Mouse (Mus musculus) heart, embryonic 13.5 days (tissue): ENCODE data around the gene Kazn. TPM values are rescaled to one million over a fixed set of nuclear protein-coding genes. Genes with fewer than 3 reads are reported as not detected.

ENCODE experiments used
- ATAC-seq: fragments of 200-750 bp; cut with Nextera tagmentation; 2 replicates; pipeline ENCODE4 v1.8.0; 2017; ENCODE audit warnings: moderate TSS enrichment; ENCODE audit not compliant: insufficient number of reproducible peaks, low FRiP score, low TSS enrichment; ENCODE audit errors: extremely low read depth
- H3K27ac ChIP-seq: fragments of 300-500 bp; sonication (generic); replicated peaks from 2 replicates; pipeline ENCODE4 v1.5.1; 2015; ENCODE audit warnings: moderate library complexity, mild to moderate bottlenecking, inconsistent platforms
- H3K27me3 ChIP-seq: fragments of 300-500 bp; sonication (generic); replicated peaks from 2 replicates; pipeline ENCODE4 v1.6.1; 2015; ENCODE audit warnings: mild to moderate bottlenecking, inconsistent platforms
- H3K36me3 ChIP-seq: fragments of 300-500 bp; sonication (generic); 2 replicates; pipeline ENCODE4 v1.6.1; 2015; ENCODE audit warnings: mild to moderate bottlenecking, inconsistent platforms
- H3K4me1 ChIP-seq: fragments of 300-500 bp; sonication (generic); 2 replicates; pipeline ENCODE4 v1.6.1; 2015; ENCODE audit warnings: inconsistent platforms
- H3K4me2 ChIP-seq: fragments of 300-500 bp; sonication (generic); 2 replicates; pipeline ENCODE4 v1.6.1; 2015; ENCODE audit warnings: inconsistent platforms, mild to moderate bottlenecking, moderate library complexity
- H3K4me3 ChIP-seq: fragments of 300-500 bp; sonication (generic); 2 replicates; pipeline ENCODE4 v1.5.1; 2015; ENCODE audit warnings: moderate library complexity, mild to moderate bottlenecking, inconsistent platforms
- H3K9ac ChIP-seq: fragments of 300-500 bp; sonication (generic); 2 replicates; pipeline ENCODE4 v1.6.1; 2015; ENCODE audit warnings: inconsistent platforms, mild to moderate bottlenecking, moderate library complexity
- H3K9me3 ChIP-seq: fragments of 300-500 bp; sonication (generic); 2 replicates; pipeline ENCODE4 v1.6.1; 2016; ENCODE audit warnings: inconsistent platforms
- WGBS: fragments of 180-500 bp; shearing (Covaris S2); methylation state at CpG from one replicate; pipeline ENCODE4 v1.1.7; 2015; ENCODE audit warnings: mixed read lengths; 5-methylcytosine and 5-hydroxymethylcytosine counted together
- polyA plus RNA-seq: library from polyadenylated mRNA; unstranded; fragments of >200 nt; fragmentation: Nextera tagmentation; extraction: Ambion mirVana; gene quantifications from 2 replicates; pipeline ENCODE4 v1.2.1, GENCODE M21; 2015

Kazn gene
- polyA plus RNA-seq, 1 experiment from 2014 or later, result 5.8 TPM

DNA sequence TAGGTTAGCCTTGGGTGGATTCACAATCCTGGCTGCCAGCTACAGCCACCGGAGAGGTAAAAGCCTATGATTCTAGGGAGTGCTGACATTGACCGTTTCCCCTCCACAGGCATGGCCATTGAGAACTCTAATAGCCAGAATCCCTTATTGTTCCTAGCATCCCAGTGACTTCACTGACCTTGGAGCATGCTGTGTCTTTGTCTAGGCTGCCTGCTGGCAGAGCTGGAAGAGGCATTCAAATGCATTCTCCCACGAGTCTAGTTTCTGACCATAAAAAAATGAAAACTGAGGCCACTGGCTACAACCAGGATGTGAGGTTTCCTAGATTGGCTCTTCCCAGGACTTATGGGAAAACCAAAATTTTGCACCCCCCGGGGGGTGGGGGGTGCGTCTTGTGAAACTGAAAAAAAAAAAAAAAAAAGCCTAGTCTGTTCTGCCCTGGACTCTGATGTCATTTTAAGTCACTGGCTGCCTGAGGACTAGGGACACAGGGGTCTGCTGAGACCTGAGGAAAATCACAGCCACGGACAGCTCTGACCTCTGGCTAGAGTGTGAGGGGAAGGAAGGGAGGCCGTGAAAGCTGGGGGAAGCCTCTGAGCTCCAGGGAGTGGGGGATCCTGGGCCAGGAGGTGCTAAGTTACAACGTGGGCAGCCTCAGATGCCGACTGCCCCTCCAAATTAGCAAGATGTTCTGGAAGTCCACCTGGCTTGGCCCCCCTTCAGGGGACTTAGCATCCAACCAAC lies 100.7 kb downstream of the Kazn start:
- 37% methylated on average over 9 of the region's 9 CpGs for WGBS
- ATAC-seq, result no peak
- Histone ChIP-seq H3K4me1 (peaks cover 12% of the 10 kb centered on the region), H3K4me3 (no peak overlapping the region), H3K9ac (peak overlapping the region; percentile 64), H3K9me3 (no peaks in the 10 kb centered on the region), H3K4me2 (no peak overlapping the region), H3K27me3 (no peaks in the 10 kb centered on the region), H3K36me3 (peaks cover 14% of the 10 kb centered on the region), H3K27ac (peak overlapping the region; percentile 64)

DNA sequence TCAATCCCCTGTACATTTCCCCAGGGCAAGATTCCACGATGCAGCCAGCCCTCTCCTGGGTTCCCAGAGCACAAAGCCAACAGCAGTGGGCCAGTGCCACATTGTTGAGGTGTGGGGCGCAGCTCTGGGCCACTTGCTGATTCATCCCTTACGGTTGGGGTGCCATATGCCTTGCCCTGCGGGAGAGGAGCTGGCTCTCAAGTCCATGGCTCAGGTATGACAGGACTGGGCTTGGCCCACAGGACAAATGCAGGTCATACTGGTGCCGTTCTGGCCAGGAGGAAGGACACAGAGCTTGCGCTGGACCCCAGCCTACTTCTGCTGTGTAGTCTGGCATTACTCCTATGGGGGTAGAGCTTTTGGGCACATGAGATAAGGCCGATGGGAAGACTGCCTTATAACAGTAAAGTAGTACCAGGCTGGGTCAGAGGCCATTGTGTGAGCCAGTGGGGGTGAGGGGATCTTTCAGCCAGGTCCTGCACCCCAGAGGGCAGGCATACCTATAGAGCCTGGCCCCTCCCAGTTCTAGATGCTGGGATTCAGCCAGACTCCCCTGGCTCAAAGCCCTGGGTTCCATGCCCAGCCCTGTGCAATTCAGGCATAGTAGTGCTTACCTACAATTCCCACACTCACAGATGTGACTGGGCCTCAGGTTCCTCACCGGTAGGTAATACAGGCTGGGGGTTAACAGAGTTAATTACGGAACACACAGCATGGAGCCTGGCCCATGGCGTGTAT lies 102.3 kb downstream of the Kazn start:
- 89% methylated on average over 10 of the region's 10 CpGs for WGBS
- Histone ChIP-seq H3K27ac (no peak overlapping the region), H3K4me3 (no peak overlapping the region), H3K4me2 (no peak overlapping the region), H3K4me1 (peaks cover 12% of the 10 kb centered on the region), H3K9ac (no peak overlapping the region), H3K27me3 (no peaks in the 10 kb centered on the region), H3K36me3 (peaks cover 6% of the 10 kb centered on the region; the same call in 1 of the 2 replicates), H3K9me3 (no peaks in the 10 kb centered on the region)
- no peak for ATAC-seq

DNA sequence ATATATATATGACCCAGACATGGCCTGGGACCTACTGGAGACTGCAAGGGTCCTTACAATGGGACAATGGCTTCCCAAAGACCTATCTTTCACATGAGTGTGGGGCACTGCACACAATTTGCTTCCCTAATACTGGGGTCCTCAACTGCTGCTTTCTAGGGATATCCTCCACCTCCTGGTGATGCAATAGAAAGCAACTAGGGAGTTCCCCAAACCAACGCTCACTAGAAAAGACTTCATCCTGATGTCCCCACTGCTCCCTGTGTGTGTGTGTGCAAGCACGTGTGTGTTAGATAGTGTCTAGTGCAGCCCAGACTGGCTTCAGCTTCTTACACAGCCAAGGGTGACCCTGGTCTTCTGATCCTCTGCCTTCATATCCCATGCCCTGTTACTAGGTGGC lies 103.7 kb downstream of the Kazn start:
- no peak overlapping the region for H3K4me3 ChIP-seq
- peaks cover 13% of the 10 kb centered on the region for H3K4me1 ChIP-seq
- no peaks in the 10 kb centered on the region for H3K27me3 ChIP-seq
- WGBS, result 91% methylated on average over 2 of the region's 2 CpGs
- no peak for ATAC-seq
- no peaks in the 10 kb centered on the region for H3K9me3 ChIP-seq
- H3K36me3 ChIP-seq, result no peaks in the 10 kb centered on the region
- no peak overlapping the region for H3K9ac ChIP-seq
- no peak overlapping the region for H3K4me2 ChIP-seq
- no peak overlapping the region for H3K27ac ChIP-seq

DNA sequence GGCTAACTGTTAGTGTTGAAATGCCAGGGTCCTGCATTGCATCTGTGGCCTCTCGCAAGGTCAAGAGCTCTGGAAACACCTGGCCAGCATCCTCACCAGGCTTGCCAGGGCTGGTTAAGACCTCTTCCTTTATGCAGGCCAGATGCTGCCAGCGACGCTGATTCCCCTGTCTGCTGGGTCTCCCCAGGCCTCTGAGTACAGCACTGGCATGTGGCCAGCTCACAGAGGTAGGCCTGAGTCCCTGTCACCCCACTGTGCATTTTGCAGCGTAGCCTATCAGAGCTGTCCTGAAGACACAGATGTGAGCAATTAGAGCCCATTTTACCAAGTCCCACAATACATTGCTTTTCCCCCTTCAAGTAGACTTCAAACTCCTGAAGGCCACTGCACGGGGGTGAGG lies 109.0 kb downstream of the Kazn start:
- Histone ChIP-seq H3K9ac (0 out of 2 replicates have a peak overlapping the region, but pooled peaks have one; percentile 12), H3K9me3 (no peaks in the 10 kb centered on the region), H3K27me3 (no peaks in the 10 kb centered on the region), H3K4me2 (no peak overlapping the region), H3K4me1 (peaks cover 48% of the 10 kb centered on the region), H3K27ac (peak overlapping the region; percentile 33; the same call in 1 of the 2 replicates), H3K36me3 (no peaks in the 10 kb centered on the region), H3K4me3 (no peak overlapping the region)
- WGBS, result 45% methylated on average over 5 of the region's 5 CpGs
- no peak for ATAC-seq

DNA sequence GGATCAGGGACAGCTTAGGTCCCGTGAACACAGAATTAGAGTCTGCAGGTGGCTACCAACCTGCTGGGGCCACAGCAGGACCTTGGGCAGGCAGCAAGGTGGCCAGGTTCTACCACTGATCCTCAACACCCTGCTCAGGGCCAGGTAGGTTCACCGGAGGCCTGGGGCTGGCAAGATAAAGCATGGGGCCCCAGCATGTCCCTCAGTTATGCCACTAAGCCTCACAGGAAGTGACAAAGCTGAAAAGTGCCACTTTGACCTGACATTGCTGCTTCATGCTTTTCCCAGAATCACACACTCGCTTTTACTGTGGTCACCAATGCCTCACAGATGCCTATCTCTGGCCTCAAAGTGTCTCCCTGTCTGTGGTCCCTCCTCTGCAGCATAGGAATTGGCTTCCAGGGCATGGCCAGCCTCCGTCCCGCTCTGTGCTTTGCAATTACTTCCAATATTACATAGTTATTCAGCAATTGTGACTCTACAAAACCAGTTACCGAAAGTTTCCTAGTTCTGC lies 111.9 kb downstream of the Kazn start:
- 56% methylated on average over 6 of the region's 6 CpGs for WGBS
- H3K4me1 ChIP-seq, result peaks cover 40% of the 10 kb centered on the region
- ATAC-seq, result no peak
- peak overlapping the region; percentile 74 for H3K9ac ChIP-seq
- peak overlapping the region; percentile 42 for H3K4me2 ChIP-seq
- H3K27ac ChIP-seq, result peak overlapping the region; percentile 98
- H3K4me3 ChIP-seq, result peak overlapping the region; percentile 11; the same call in 1 of the 2 replicates
- no peaks in the 10 kb centered on the region for H3K9me3 ChIP-seq
- no peaks in the 10 kb centered on the region for H3K36me3 ChIP-seq
- no peaks in the 10 kb centered on the region for H3K27me3 ChIP-seq

DNA sequence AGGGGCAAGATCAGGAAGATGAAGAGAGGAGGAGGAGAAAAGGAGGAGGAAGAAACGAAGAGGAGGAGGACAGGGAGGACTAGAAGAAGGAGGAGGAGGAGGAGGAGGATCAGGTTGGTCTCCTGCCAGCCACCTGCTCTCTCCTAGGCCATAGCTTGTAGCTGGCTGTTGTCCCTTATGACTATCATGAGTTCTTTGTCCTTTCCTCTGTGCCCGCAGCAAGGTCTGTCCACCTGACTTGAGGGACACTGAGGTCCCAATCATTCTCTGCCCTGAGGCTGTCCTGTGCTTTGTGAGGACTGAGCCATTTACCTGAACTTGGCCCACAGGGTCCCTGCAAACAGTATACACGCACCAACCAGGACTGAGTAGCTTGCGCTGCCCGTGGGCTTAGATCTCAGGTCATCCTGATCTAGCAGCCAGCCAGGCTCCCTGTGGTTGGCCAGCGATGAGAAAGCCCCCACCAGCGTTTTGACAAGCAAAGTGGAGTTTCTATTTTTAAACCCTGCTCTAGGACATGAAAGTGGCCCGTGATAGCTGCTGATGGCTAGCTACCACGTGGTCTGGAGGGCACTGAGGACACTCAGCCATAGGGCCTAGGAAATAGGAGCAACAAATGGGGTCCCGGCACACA lies 112.4 kb downstream of the Kazn start:
- 22% methylated on average over 10 of the region's 10 CpGs for WGBS
- peak overlapping the region; percentile 11; the same call in 1 of the 2 replicates for H3K4me3 ChIP-seq
- peak overlapping the region; percentile 74 for H3K9ac ChIP-seq
- no peaks in the 10 kb centered on the region for H3K27me3 ChIP-seq
- no peaks in the 10 kb centered on the region for H3K9me3 ChIP-seq
- peak overlapping the region; percentile 98 for H3K27ac ChIP-seq
- H3K4me2 ChIP-seq, result peak overlapping the region; percentile 46
- no peaks in the 10 kb centered on the region for H3K36me3 ChIP-seq
- H3K4me1 ChIP-seq, result peaks cover 40% of the 10 kb centered on the region
- ATAC-seq, result peak; percentile 23; the same call in 1 of the 2 replicates

DNA sequence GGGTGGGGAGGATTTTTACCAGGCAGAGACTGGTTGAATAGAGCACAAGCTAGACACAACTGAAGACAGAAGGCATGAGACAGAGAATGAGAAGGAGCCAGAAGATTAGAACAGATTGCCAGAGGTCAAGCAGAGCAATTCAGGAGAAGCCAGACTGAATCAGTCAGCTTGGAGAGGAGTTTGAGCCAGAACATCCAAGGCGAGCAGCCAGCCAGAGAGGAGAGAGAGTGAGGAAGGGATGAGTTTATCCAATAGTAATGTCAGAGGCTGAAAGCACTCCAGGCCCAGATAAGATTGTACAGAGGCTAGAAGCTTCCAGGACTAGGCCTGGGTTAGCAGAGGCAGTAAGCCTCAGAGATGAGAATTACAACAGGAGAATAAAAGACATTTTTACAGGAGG lies 118.0 kb downstream of the Kazn start:
- Histone ChIP-seq H3K9me3 (no peaks in the 10 kb centered on the region), H3K27me3 (no peaks in the 10 kb centered on the region), H3K4me2 (no peak overlapping the region), H3K9ac (0 out of 2 replicates have a peak overlapping the region, but pooled peaks have one; percentile 40), H3K4me1 (peaks cover 25% of the 10 kb centered on the region), H3K36me3 (no peaks in the 10 kb centered on the region), H3K27ac (peak overlapping the region; percentile 61), H3K4me3 (no peak overlapping the region)
- no peak for ATAC-seq
- 22% methylated on average over 1 of the region's 1 CpGs for WGBS

DNA sequence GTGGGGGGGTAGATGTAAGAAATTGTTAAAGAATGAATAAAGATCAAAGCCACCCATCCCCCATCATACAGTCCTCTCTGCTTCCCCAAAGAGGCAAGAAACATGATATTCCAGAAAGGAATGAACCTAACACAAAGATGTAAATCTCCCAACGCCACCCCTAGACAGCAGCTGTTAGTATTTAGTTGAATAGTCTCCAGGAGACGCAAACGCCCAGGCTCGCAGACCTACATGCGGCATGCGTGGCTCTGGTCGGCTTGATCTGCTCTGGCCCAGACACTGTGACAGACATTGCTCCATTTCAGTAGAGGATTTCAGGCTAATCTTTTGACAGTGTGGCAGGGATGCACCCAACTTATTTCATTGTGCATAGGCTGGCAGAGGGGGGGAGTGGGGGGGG lies 120.7 kb downstream of the Kazn start:
- no peak overlapping the region for H3K9ac ChIP-seq
- no peak for ATAC-seq
- H3K27me3 ChIP-seq, result peaks cover 10% of the 10 kb centered on the region; the same call in 1 of the 2 replicates
- H3K4me3 ChIP-seq, result no peak overlapping the region
- H3K9me3 ChIP-seq, result no peaks in the 10 kb centered on the region
- no peak overlapping the region for H3K27ac ChIP-seq
- 65% methylated on average over 7 of the region's 7 CpGs for WGBS
- H3K4me1 ChIP-seq, result peaks cover 15% of the 10 kb centered on the region
- H3K36me3 ChIP-seq, result no peaks in the 10 kb centered on the region
- H3K4me2 ChIP-seq, result no peak overlapping the region

DNA sequence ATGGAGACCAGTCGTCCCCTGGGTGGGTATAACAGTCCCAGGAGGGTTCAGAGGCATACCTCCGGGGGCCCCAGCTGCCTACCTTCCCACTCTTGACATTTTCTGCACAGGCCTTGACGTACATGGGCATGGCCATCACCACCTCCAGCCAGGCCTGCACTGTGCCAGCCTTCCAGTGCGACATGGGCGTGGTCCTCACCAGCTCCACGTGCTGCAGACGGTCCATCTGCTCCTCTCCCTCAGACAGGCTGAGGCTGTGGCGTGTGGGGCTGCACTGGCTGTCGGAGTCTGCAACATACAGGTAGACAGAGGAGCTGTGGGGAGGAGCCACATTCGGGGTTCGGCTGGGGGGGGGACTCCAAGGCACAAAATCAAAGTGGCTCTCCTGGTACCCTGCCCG lies 121.2 kb downstream of the Kazn start:
- H3K27me3 ChIP-seq, result peaks cover 10% of the 10 kb centered on the region; the same call in 1 of the 2 replicates
- no peak overlapping the region for H3K27ac ChIP-seq
- H3K9me3 ChIP-seq, result no peaks in the 10 kb centered on the region
- ATAC-seq, result no peak
- H3K9ac ChIP-seq, result no peak overlapping the region
- peaks cover 15% of the 10 kb centered on the region for H3K4me1 ChIP-seq
- H3K4me3 ChIP-seq, result no peak overlapping the region
- no peak overlapping the region for H3K4me2 ChIP-seq
- WGBS, result 79% methylated on average over 12 of the region's 12 CpGs
- H3K36me3 ChIP-seq, result no peaks in the 10 kb centered on the region

DNA sequence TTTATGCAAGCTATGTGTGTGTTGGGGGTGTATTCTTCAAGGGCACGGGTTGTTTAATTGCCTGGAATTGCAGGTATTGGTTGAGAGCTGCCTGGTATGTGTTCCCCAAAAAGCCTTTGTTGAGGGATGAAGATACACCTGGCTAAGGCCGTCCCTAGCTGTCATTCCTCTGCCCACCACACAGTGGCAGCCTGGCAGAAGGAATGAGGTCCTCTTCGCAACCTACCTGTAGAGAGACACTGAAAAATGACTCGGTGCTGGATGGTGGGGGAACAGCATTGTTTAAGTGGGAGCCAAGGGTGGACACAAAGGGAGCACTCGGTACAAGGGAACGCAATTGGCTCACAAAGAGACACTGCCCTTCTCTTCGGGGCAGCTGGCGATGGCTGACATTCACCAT lies 125.9 kb downstream of the Kazn start:
- no peak for ATAC-seq
- 27% methylated on average over 8 of the region's 8 CpGs for WGBS
- no peak overlapping the region for H3K27ac ChIP-seq

DNA sequence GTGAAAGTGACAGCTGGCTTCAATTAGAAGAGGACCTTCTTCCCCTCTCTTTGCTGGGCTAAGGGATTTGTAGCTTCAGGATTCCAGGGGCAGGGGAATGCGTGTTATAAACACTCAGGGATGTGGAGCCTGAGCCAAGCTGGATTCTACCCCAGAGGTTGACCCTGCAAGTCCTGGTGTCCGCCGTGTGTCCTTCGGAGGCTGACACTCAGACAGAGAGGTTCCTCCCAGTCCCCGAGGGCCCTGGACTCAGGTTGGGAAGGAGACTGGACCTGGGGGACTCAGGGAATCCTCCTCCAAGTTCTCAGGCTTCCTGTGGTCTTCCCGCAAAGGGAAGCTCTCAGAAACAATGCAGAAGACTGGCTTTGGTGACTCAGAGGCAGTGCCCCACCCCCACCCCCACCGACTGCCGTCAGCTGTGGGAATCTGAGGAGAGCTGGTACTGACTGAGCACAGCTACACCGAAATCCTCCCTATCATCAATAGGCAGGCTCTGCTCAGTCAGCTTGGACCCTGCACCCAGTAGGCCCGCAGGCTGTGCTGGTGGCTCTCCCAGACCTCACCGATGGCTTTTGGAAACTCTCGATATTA lies 136.0 kb downstream of the Kazn start:
- no peak overlapping the region for H3K4me2 ChIP-seq
- H3K4me1 ChIP-seq, result peaks cover 17% of the 10 kb centered on the region
- no peaks in the 10 kb centered on the region for H3K9me3 ChIP-seq
- WGBS, result 39% methylated on average over 12 of the region's 12 CpGs
- no peak overlapping the region for H3K4me3 ChIP-seq
- no peak overlapping the region for H3K27ac ChIP-seq
- ATAC-seq, result no peak
- H3K36me3 ChIP-seq, result 0 out of 2 replicates have a peak, but pooled peaks cover 7% of the 10 kb centered on the region
- 0 out of 2 replicates have a peak, but pooled peaks cover 6% of the 10 kb centered on the region for H3K27me3 ChIP-seq
- H3K9ac ChIP-seq, result no peak overlapping the region

More for the DNA sequence above, 125.9 kb downstream of the Kazn start:
- H3K4me1 ChIP-seq, result no peaks in the 10 kb centered on the region; the same call in 1 of the 2 replicates
- H3K9me3 ChIP-seq, result no peaks in the 10 kb centered on the region
- H3K9ac ChIP-seq, result no peak overlapping the region
- H3K36me3 ChIP-seq, result no peaks in the 10 kb centered on the region
- H3K4me3 ChIP-seq, result no peak overlapping the region
- no peak overlapping the region for H3K4me2 ChIP-seq
- H3K27me3 ChIP-seq, result peaks cover 14% of the 10 kb centered on the region; the same call in 1 of the 2 replicates
